Mouse (Mus musculus) small intestine, adult 2 months (tissue): ENCODE results near the gene Lrch4. TPM values are rescaled to one million over a fixed set of nuclear protein-coding genes. Genes with fewer than 3 reads are reported as not detected.

ENCODE experiments used
- H3K27ac ChIP-seq: fragments of 200-500 bp; 2 replicates; pipeline ENCODE4 v1.5.1; 2012; ENCODE audit warnings: low read depth, low read length, control low read depth, inconsistent platforms; ENCODE audit not compliant: insufficient read depth
- H3K27me3 ChIP-seq: fragments of 200-500 bp; 2 replicates; pipeline ENCODE4 v1.6.1; 2012; ENCODE audit warnings: mild to moderate bottlenecking, moderate library complexity, low read length, inconsistent platforms; ENCODE audit not compliant: control insufficient read depth, insufficient read depth
- H3K36me3 ChIP-seq: fragments of 200-500 bp; 2 replicates; pipeline ENCODE4 v1.6.1; 2012; ENCODE audit warnings: mild to moderate bottlenecking, low read length, control low read depth, inconsistent platforms; ENCODE audit not compliant: control insufficient read depth, insufficient read depth
- H3K4me1 ChIP-seq: fragments of 200-500 bp; 2 replicates; pipeline ENCODE4 v1.6.1; 2012; ENCODE audit warnings: low read length, inconsistent platforms, mixed read lengths; ENCODE audit not compliant: control insufficient read depth, insufficient read depth, insufficient read length
- H3K4me3 ChIP-seq: fragments of 200-500 bp; 2 replicates; pipeline ENCODE4 v1.5.1; 2012; ENCODE audit warnings: low read depth, mild to moderate bottlenecking, control low read depth, inconsistent platforms, low read length, moderate library complexity
- CTCF ChIP-seq: fragments of 200-500 bp; IDR thresholded peaks from 2 replicates; pipeline ENCODE4 v1.5.1; 2012; ENCODE audit warnings: low read depth, mild to moderate bottlenecking, control low read depth, inconsistent platforms, low read length, moderate library complexity, mixed read lengths; ENCODE audit not compliant: insufficient replicate concordance, insufficient read length; ENCODE audit errors: extremely low read depth
- POLR2A ChIP-seq: fragments of 200-500 bp; IDR thresholded peaks from 2 replicates; pipeline ENCODE4 v1.6.1; 2012; ENCODE audit warnings: low read depth, mild to moderate bottlenecking, control low read depth, inconsistent platforms, low read length, moderate library complexity
- WGBS: fragments of 180-500 bp; shearing (Covaris S2); methylation state at CpG from one replicate; pipeline ENCODE4 v1.1.7; 2018; 5-methylcytosine and 5-hydroxymethylcytosine counted together
- polyA plus RNA-seq: library from polyadenylated mRNA; depleted of rRNA; stranded (reverse); fragments of >200 nt; gene quantifications from 2 replicates; pipeline ENCODE4 v1.2.3, GENCODE M21; 2012

The Lrch4 gene
- polyA plus RNA-seq, 1 experiment: 54.1 TPM

DNA sequence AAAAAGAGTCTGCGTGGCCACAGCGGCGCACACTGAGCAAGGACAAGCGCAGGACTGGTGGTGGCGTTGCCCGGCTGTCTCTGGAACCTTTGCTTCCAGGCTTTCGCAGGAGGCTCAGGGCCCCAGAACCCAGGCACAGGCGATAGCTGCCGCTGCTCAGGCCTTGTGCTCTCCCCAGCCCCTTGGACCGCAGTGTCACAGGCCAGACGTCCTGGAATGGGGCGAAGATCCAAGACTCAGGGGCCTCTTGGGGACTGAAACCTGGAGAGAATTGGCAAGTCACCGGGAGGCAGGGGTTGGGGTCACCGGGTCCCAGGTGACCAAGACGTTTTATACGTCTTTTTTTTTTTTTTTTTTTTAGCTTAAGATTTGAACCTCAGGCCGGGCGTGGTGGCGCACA is 15.6 kb downstream of the Lrch4 start:
- TF ChIP-seq CTCF: no peak
- no peak for TF ChIP-seq POLR2A
- H3K27me3 ChIP-seq: no peaks in the 10 kb centered on the region
- no peak overlapping the region for H3K4me3 ChIP-seq
- H3K4me1 ChIP-seq: peaks cover 6% of the 10 kb centered on the region
- H3K36me3 ChIP-seq: peaks cover 30% of the 10 kb centered on the region
- H3K27ac ChIP-seq: no peak overlapping the region
- 67% methylated on average over 19 of the region's 19 CpGs for WGBS

DNA sequence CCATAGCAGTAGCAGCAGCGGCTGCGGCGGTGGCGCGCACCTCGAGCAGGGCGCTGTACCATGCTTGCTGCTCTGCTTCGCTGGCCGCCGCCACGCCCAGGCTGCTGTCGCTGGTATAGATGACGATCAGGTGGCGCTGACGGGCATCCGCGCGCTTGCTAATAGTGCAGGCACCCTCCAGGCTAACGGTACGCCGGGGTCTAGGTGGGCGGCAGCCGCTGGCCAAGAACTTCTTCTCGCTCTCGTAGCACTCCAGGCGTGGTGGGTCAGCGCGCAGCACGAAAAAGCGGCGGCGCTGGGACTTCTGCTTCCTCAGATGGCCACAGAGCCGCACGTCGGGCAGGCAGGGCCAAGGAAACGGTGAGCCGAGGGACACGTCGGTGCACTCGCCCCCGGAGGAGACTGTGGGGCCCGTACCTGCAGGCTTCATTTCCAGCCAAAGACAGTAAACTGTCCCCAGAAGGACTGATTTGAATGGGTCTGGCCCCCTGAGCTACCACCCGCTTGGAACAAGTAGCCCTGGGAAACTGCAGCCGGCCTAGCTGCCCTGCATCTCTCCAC is 16.2 kb downstream of the Lrch4 start:
- H3K27me3 ChIP-seq: no peaks in the 10 kb centered on the region
- H3K4me1 ChIP-seq: peaks cover 6% of the 10 kb centered on the region
- no peak for TF ChIP-seq CTCF
- no peak for TF ChIP-seq POLR2A
- H3K27ac ChIP-seq: no peak overlapping the region
- 5% methylated on average over 44 of the region's 44 CpGs for WGBS
- H3K36me3 ChIP-seq: peaks cover 23% of the 10 kb centered on the region
- peak overlapping the region; percentile 57 for H3K4me3 ChIP-seq

DNA sequence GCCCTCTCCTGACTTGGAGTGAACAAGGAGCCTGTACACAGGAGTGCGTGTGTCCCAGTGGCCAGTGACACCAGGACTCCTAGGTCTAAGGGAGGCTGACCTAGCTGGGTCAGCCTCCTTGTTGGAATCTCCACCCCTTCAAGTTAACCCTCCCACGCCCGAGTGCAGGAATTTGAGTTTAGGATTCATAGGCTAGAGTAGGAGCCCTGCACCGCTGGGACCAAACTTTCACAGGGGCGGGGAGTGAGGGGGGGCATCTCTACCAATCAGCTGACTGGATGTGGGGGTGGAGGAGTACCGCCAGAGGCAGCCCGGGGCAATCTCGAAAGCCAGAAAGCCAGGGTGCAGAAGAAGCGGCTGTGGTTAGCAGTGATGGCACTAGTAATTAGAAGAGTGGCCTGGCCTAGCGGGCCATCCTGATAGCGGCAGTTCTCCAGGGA is 16.8 kb downstream of the Lrch4 start, which contains the start of gene Irs3:
Gene Irs3, minus strand, starts transcription at position 63 of the 440 bp plus-strand sequence.
- Histone ChIP-seq H3K4me3 (peak within 1 kb of the TSS; percentile 57), H3K27me3 (no peaks in the 10 kb centered on the region), H3K27ac (no peak within 1 kb of the TSS), H3K4me1 (peaks cover 6% of the 10 kb centered on the region), H3K36me3 (peaks cover 18% of the 10 kb centered on the region)
- TF ChIP-seq POLR2A: no peak
- no peak for TF ChIP-seq CTCF
- WGBS: 68% methylated on average over 11 of the region's 11 CpGs

DNA sequence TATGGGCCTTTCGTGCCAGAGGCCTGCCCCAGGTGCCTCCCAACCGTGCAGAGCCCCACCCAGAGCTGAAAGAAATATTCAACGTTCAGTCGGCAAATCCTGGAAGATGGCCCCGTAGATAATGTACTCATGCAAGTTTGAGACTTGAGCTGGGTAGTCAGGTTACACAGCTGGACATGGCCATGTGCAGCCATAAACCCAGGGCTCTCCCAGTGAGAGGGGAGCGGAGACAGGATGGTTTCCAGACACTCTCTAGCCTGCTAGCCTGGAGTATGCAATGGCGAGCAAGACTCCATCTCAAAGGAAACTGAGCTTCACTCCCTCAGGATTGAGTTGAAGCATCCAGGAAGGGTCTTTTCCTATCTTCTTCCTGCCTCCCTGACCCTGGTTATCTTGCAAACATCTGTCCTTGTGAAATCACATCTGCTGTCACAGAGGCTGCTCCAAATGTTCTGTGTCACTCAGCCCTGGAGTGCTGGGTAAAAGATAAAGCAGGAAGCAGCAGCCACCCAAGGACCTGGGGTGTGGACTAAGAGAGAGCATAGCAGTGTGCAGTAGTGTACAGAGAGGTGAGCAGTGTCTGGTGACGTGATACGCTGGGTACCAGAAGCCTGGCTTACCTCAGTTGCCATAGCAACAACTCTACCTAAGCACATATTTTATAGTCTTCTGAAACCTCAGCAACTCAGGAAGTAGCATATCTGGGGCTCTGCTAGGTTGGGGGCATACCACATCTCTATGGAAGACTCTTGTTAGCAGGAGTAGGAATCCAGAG is 19.1 kb downstream of the Lrch4 start:
- WGBS: 37% methylated on average over 9 of the region's 9 CpGs
- no peak overlapping the region for H3K27ac ChIP-seq

DNA sequence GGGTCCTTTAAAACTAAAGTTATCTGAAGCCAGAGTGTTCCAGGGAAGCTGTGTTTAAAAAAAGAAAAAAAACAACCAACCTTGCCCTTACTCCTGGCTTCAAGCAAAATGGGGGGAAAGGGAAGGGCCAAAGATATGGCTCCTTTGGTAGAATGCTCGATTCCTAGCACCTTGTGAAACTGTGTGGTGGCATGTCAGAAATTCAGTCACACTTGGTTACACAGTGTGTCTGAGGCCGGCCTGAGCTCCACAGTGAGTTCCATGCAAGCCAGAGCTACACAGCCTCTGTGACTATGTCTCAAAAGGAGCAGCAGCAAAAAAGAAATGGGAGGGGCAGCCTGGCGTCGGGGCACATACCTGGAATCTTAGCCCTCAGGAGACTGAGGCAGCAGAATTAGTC is 20.3 kb downstream of the Lrch4 start:
- H3K36me3 ChIP-seq: peaks cover 10% of the 10 kb centered on the region; the same call in 1 of the 2 replicates
- TF ChIP-seq POLR2A: no peak
- TF ChIP-seq CTCF: no peak
- 46% methylated on average over 4 of the region's 4 CpGs for WGBS
- no peaks in the 10 kb centered on the region for H3K27me3 ChIP-seq
- H3K4me3 ChIP-seq: no peak overlapping the region
- no peak overlapping the region for H3K27ac ChIP-seq
- H3K4me1 ChIP-seq: peaks cover 6% of the 10 kb centered on the region

More for the DNA sequence above, 19.1 kb downstream of the Lrch4 start:
- TF ChIP-seq CTCF (no peak), POLR2A (no peak)
- Histone ChIP-seq H3K27me3 (no peaks in the 10 kb centered on the region), H3K4me1 (peaks cover 6% of the 10 kb centered on the region), H3K36me3 (peaks cover 5% of the 10 kb centered on the region; the same call in 1 of the 2 replicates), H3K4me3 (no peak overlapping the region)

DNA sequence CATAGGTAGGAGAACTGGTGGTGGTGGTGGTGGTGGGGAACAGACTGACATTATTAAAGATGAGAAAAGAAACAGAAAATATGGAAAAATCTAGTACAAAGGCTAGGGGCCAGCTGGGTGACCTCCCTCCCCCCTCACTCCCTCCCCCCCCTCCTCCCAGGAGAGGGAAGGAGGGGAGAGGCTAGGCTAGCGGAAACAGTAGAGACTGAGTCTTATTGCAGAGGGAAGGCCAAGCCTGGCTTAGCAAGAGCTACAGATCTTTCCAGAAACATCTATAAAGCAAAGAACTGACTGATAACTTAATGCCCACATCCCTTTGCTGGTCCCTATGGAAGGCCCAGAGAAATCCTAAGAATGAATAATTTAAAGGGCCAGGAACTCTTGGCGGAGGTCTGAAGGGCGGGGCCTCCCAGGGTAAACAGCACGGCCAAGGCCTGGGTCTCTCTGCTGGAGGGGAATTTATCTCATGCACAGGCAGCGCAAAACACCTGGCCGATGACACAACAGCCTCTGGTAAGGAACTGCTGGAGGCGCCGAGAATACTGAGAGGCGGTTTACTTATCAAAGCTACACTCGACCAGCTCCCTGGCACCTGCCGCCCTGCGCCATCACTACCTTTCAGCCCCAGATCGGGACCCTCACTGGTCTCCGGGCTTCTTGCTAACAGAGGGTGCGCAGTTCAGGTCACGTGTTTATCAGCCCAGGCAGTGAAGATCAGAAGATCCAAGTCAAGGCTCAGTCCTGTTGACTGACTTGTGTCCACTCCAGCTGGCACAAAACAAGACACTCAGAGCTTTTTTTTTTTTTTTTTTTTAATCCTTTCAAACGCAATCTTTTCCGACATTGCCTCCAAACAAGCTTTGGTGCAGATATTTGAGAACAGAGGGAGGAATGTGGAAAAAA is 21.0 kb downstream of the Lrch4 start:
- Histone ChIP-seq H3K36me3 (peaks cover 10% of the 10 kb centered on the region), H3K27me3 (no peaks in the 10 kb centered on the region), H3K4me3 (no peak overlapping the region), H3K4me1 (peaks cover 5% of the 10 kb centered on the region), H3K27ac (no peak overlapping the region)
- WGBS: 18% methylated on average over 18 of the region's 18 CpGs
- TF ChIP-seq CTCF (no peak), POLR2A (no peak)

DNA sequence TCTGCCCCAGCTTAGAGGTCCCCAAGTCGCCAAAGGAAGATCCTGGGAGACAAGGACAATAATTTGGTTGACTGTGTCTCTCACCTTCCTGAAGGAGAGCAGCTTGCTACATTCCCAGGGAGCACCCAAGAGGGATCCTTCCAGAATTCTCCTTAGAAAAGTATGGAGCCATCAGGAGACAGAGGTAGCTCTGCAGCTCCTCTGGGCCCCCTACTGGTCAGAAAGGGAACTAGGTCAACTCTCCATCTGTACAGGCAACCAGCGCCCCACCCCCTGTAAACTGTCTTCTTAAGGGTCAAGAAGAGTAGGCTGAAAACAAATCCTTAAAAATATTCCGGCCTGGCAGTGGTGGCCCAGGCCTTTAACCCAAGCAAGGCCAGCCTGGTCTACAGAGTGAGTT is 23.6 kb downstream of the Lrch4 start:
- Histone ChIP-seq H3K4me1 (no peaks in the 10 kb centered on the region; the same call in 1 of the 2 replicates), H3K36me3 (peaks cover 12% of the 10 kb centered on the region), H3K4me3 (no peak overlapping the region), H3K27ac (no peak overlapping the region), H3K27me3 (no peaks in the 10 kb centered on the region)
- WGBS: 26% methylated on average over 3 of the region's 3 CpGs
- TF ChIP-seq CTCF: peak; percentile 83; the same call in 1 of the 2 replicates
- TF ChIP-seq POLR2A: no peak
